Mouse (Mus musculus) lung, postnatal 0 days (tissue): ENCODE results near the gene Mtch2. TPM values are rescaled to one million over a fixed set of nuclear protein-coding genes. Genes with fewer than 3 reads are reported as not detected.

Experiments
- ATAC-seq: fragments of 200-750 bp; cut with Nextera tagmentation; 2 replicates; pipeline ENCODE4 v1.8.0; 2017; ENCODE audit warnings: moderate library complexity
- DNase-seq: peaks from one replicate; pipeline ENCODE4 v3.0.0-alpha.2; 2016; ENCODE audit warnings: low spot score
- H3K27ac ChIP-seq: fragments of 300-500 bp; sonication (generic); 2 replicates; pipeline ENCODE4 v1.5.1; 2014; ENCODE audit warnings: antibody characterized with exemption, mild to moderate bottlenecking, low read length, mixed read lengths
- H3K27me3 ChIP-seq: fragments of 300-500 bp; sonication (generic); replicated peaks from 2 replicates; pipeline ENCODE4 v1.6.1; 2014; ENCODE audit warnings: low read length, mixed read lengths; ENCODE audit not compliant: insufficient read depth
- H3K36me3 ChIP-seq: fragments of 300-500 bp; sonication (generic); 2 replicates; pipeline ENCODE4 v1.6.1; 2014; ENCODE audit warnings: low read length, mixed read lengths; ENCODE audit not compliant: insufficient read depth
- H3K4me1 ChIP-seq: fragments of 300-500 bp; sonication (generic); 2 replicates; pipeline ENCODE4 v1.6.1; 2014; ENCODE audit warnings: antibody characterized with exemption, low read depth, low read length, mixed read lengths; ENCODE audit not compliant: insufficient read depth
- H3K4me2 ChIP-seq: fragments of 300-500 bp; sonication (generic); replicated peaks from 2 replicates; pipeline ENCODE4 v1.6.1; 2014; ENCODE audit warnings: low read depth, mild to moderate bottlenecking, low read length, moderate library complexity, mixed read lengths
- H3K4me3 ChIP-seq: fragments of 300-500 bp; sonication (generic); 2 replicates; pipeline ENCODE4 v1.5.1; 2014; ENCODE audit warnings: low read depth, low read length
- H3K9ac ChIP-seq: fragments of 300-500 bp; sonication (generic); replicated peaks from 2 replicates; pipeline ENCODE4 v1.6.1; 2014; ENCODE audit warnings: low read depth, mild to moderate bottlenecking
- H3K9me3 ChIP-seq: fragments of 300-500 bp; sonication (generic); 2 replicates; pipeline ENCODE4 v1.6.1; 2016; ENCODE audit warnings: low read length, mixed read lengths
- CTCF ChIP-seq: IDR thresholded peaks from 2 replicates; pipeline ENCODE4 v1.5.1; 2016; ENCODE audit warnings: antibody characterized with exemption, mild to moderate bottlenecking
- EP300 ChIP-seq: IDR thresholded peaks from 2 replicates; pipeline ENCODE4 v1.6.1; 2016; ENCODE audit warnings: antibody characterized with exemption, mild to moderate bottlenecking, control low read depth
- WGBS: fragments of 180-500 bp; shearing (Covaris S2); extraction: QIAGEN DNeasy Blood & Tissue Kit; methylation state at CpG from one replicate; pipeline ENCODE4 v1.1.7; 2014; 5-methylcytosine and 5-hydroxymethylcytosine counted together
- polyA plus RNA-seq: library from polyadenylated mRNA; unstranded; fragments of >200 nt; fragmentation: Nextera tagmentation; extraction: Ambion mirVana; gene quantifications from 2 replicates; pipeline ENCODE4 v1.2.1, GENCODE M21; 2015

Gene Mtch2
- polyA plus RNA-seq, 1 experiment from 2014 or later, result 200 TPM

- DNase-seq (no peak), ATAC-seq (no peak)
- H3K27ac ChIP-seq, result no peak overlapping the region
- no peak overlapping the region for H3K4me3 ChIP-seq
- H3K36me3 ChIP-seq, result peaks cover 22% of the 10 kb centered on the region
- H3K4me2 ChIP-seq, result no peak overlapping the region
- no peak overlapping the region for H3K9ac ChIP-seq
- H3K27me3 ChIP-seq, result no peaks in the 10 kb centered on the region
- H3K9me3 ChIP-seq, result no peaks in the 10 kb centered on the region
- whole genome bisulfite sequencing, result 71% methylated on average over 1 of the region's 1 CpGs
- H3K4me1 ChIP-seq, result 0 out of 2 replicates have a peak, but pooled peaks cover under 1% of the 10 kb centered on the region
- TF ChIP-seq EP300 (no peak), CTCF (no peak)
These were observed 63.9 kb downstream of the Mtch2 start for GRCm38 (mm10) chr2:90910861-90911260.

GRCm38 (mm10) chr2:90911668-90912067 is 64.7 kb downstream of the Mtch2 start:
- WGBS, result 78% methylated on average over 1 of the region's 1 CpGs
- no peak overlapping the region for H3K27ac ChIP-seq
- no peak overlapping the region for H3K4me3 ChIP-seq
- H3K4me1 ChIP-seq, result no peaks in the 10 kb centered on the region; the same call in 1 of the 2 replicates
- H3K4me2 ChIP-seq, result no peak overlapping the region
- TF ChIP-seq EP300, result no peak
- TF ChIP-seq CTCF, result no peak
- DNase-seq (no peak), ATAC-seq (no peak)
- H3K9ac ChIP-seq, result no peak overlapping the region
- peaks cover 22% of the 10 kb centered on the region for H3K36me3 ChIP-seq
- H3K9me3 ChIP-seq, result no peaks in the 10 kb centered on the region
- no peaks in the 10 kb centered on the region for H3K27me3 ChIP-seq

GRCm38 (mm10) chr2:90913671-90914070 is 66.7 kb downstream of the Mtch2 start:
- DNase-seq, result peak; percentile 52
- no peaks in the 10 kb centered on the region for H3K9me3 ChIP-seq
- ATAC-seq, result no peak

GRCm38 (mm10) chr2:90915516-90915915 is 68.6 kb downstream of the Mtch2 start:
- H3K9ac ChIP-seq, result 0 out of 2 replicates have a peak overlapping the region, but pooled peaks have one; percentile 8

More at GRCm38 (mm10) chr2:90913671-90914070, 66.7 kb downstream of the Mtch2 start:
- Histone ChIP-seq H3K36me3 (peaks cover 22% of the 10 kb centered on the region), H3K4me2 (no peak overlapping the region), H3K4me3 (no peak overlapping the region), H3K27me3 (no peaks in the 10 kb centered on the region), H3K9ac (no peak overlapping the region), H3K4me1 (no peaks in the 10 kb centered on the region; the same call in 1 of the 2 replicates), H3K27ac (no peak overlapping the region)
- TF ChIP-seq EP300, result no peak
- no peak for TF ChIP-seq CTCF
- 33% methylated on average over 2 of the region's 2 CpGs for WGBS

More at GRCm38 (mm10) chr2:90915516-90915915, 68.6 kb downstream of the Mtch2 start:
- no peaks in the 10 kb centered on the region; the same call in 1 of the 2 replicates for H3K4me1 ChIP-seq
- no peak overlapping the region for H3K27ac ChIP-seq
- DNase-seq (no peak), ATAC-seq (no peak)
- H3K36me3 ChIP-seq, result peaks cover 13% of the 10 kb centered on the region; the same call in 1 of the 2 replicates
- WGBS, result 65% methylated on average over 1 of the region's 1 CpGs
- TF ChIP-seq EP300, result no peak
- TF ChIP-seq CTCF, result no peak
- no peak overlapping the region for H3K4me3 ChIP-seq
- no peaks in the 10 kb centered on the region for H3K27me3 ChIP-seq
- no peak overlapping the region for H3K4me2 ChIP-seq
- H3K9me3 ChIP-seq, result no peaks in the 10 kb centered on the region

Other genes with a start within 250 kb of the Mtch2 start
- gene Nup160, start 169.9 kb upstream of the Mtch2 start, polyA plus RNA-seq, result 11.1 and 12.4 TPM in 2 replicates
- 35.6 and 36.0 TPM in 2 replicates for gene Fnbp4, start 101.8 kb upstream of the Mtch2 start, polyA plus RNA-seq
- gene Agbl2, start 64.4 kb upstream of the Mtch2 start, polyA plus RNA-seq, result 2.7 and 3.1 TPM in 2 replicates
- 6.2 and 8.2 TPM in 2 replicates for gene C1qtnf4, start 38.7 kb downstream of the Mtch2 start, polyA plus RNA-seq
- gene Kbtbd4, start 57.6 kb downstream of the Mtch2 start, polyA plus RNA-seq, result 18.1 and 21.3 TPM in 2 replicates
- 146 and 159 TPM in 2 replicates for gene Ndufs3, start 57.7 kb downstream of the Mtch2 start, polyA plus RNA-seq
- 35.1 and 37.5 TPM in 2 replicates for gene Celf1, start 93.2 kb downstream of the Mtch2 start, polyA plus RNA-seq
- gene Rapsn, start 188.5 kb downstream of the Mtch2 start, polyA plus RNA-seq, result 0.84 and 1.8 TPM in 2 replicates
- 181 and 186 TPM in 2 replicates for gene Psmc3, start 206.9 kb downstream of the Mtch2 start, polyA plus RNA-seq
- gene Slc39a13, start 223.3 kb downstream of the Mtch2 start, polyA plus RNA-seq, result 32.6 and 34.4 TPM in 2 replicates
- 23.9 and 24.2 TPM in 2 replicates for gene Spi1, start 235.2 kb downstream of the Mtch2 start, polyA plus RNA-seq